Comparison of ENCODE assay signal across 9 mouse cellular contexts in genomic region chr14:76764390-76764796, GRCm38 (mm10).
DNase-seq lines count a peak whose midpoint lies in the region; ATAC-seq and TF ChIP-seq lines count a peak whose summit lies in the region.
"Had no signal": no experiment of that assay in that cellular context is flagged by ENCODE, and none has a peak within 500 bp of the region (broad histone marks: within the 10 kb centered on the region; RNA-seq: fewer than 3 reads in every experiment).

No protein-coding gene starts in this region.

- no peak for DNase-seq in kidney, adult 18-20 months
- DNase-seq in layer of hippocampus, postnatal 36 days: peak; percentile 56 to 67
- peak; percentile 67 for DNase-seq in lung, postnatal 36 days
- DNase-seq in thymus, adult 2 months: peak; percentile 33
- DNase-seq in gastrocnemius, postnatal 10 days: no peak

- no peak overlapping the region; the same call in 1 of the 2 replicates for H3K4me3 ChIP-seq in kidney, embryonic 14.5 days (ENCODE audit: low read length)
- no peak overlapping the region for H3K4me3 ChIP-seq in thymus, adult 2 months (ENCODE audit: control insufficient read depth, insufficient read depth, low read length)

- H3K4me1 ChIP-seq in kidney, embryonic 14.5 days (ENCODE audit: control insufficient read depth, insufficient read depth, low read length): peaks cover 30% of the 10 kb centered on the region
- peaks cover 18% of the 10 kb centered on the region for H3K4me1 ChIP-seq in thymus, adult 2 months (replicated peaks; ENCODE audit: control insufficient read depth, insufficient read depth, low read length)

- no peak for TF ChIP-seq POLR2A in thymus, adult 2 months (IDR thresholded peaks at IDR 0.05; ENCODE audit: control insufficient read depth, extremely low read depth, insufficient read depth, low read length, poor library complexity)

- no peak for TF ChIP-seq CTCF in thymus, adult 2 months (IDR thresholded peaks at IDR 0.05; ENCODE audit: borderline replicate concordance, control insufficient read depth, extremely low read depth, insufficient read depth, low read length, poor library complexity)

- peak overlapping the region; percentile 18; the same call in 1 of the 2 replicates for H3K9ac ChIP-seq in kidney, embryonic 14.5 days (ENCODE audit: low read depth, low read length)

- H3K27ac ChIP-seq in kidney, embryonic 14.5 days (ENCODE audit: low read depth, low read length): peak overlapping the region; percentile 80
- no peak overlapping the region for H3K27ac ChIP-seq in thymus, adult 2 months (ENCODE audit: control insufficient read depth, insufficient read depth, low read length)

- H3K4me2 ChIP-seq in kidney, embryonic 14.5 days (replicated peaks; ENCODE audit: low read depth, low read length): peak overlapping the region; percentile 21

- H3K27me3 ChIP-seq in kidney, embryonic 14.5 days (ENCODE audit: control insufficient read depth, insufficient read depth, low read length): no peaks in the 10 kb centered on the region
- H3K27me3 ChIP-seq in thymus, adult 2 months (ENCODE audit: control insufficient read depth, insufficient read depth, low read length): no peaks in the 10 kb centered on the region
- H3K27me3 ChIP-seq: Patski had no signal

- H3K9me3 ChIP-seq in kidney, embryonic 14.5 days (ENCODE audit: control insufficient read depth, low read length): no peaks in the 10 kb centered on the region

- 18% methylated on average over 7 of the region's 7 CpGs for WGBS in kidney, embryonic 14.5 days
- WGBS in thymus, adult 2 months: 10% methylated on average over 7 of the region's 7 CpGs

- ATAC-seq in kidney, embryonic 14.5 days (ENCODE audit: low FRiP score, low TSS enrichment): peak; percentile 56; the same call in 1 of the 2 replicates
- peak; percentile 92 for ATAC-seq in activated CD4-positive, CD25-positive, alpha-beta regulatory T cell, adult 4 months
- ATAC-seq in granulocyte monocyte progenitor cell, adult 5-6 weeks (replicated peaks; ENCODE audit: poor library complexity, severe bottlenecking): peak; percentile 57
- ATAC-seq: Patski had no signal

- H3K36me3 ChIP-seq in kidney, embryonic 14.5 days (ENCODE audit: control insufficient read depth, insufficient read depth, low read length): no peaks in the 10 kb centered on the region
- H3K36me3 ChIP-seq in thymus, adult 2 months (ENCODE audit: control insufficient read depth, insufficient read depth, low read length): no peaks in the 10 kb centered on the region

Comparison
In these comparisons a context has a peak if more than half of its experiments do, and no peak if none do; other contexts are left out.
1. DNase-seq: peak in layer of hippocampus, postnatal 36 days (2 of 2), lung, postnatal 36 days (single experiment) and thymus, adult 2 months (single experiment); none in kidney, adult 18-20 months (single experiment) and gastrocnemius, postnatal 10 days (single experiment).
2. Peak in every context shown above with its lines, with median percentiles within 50 percentile points of each other: ATAC-seq.